8 mouse cellular contexts compared by ENCODE assay signal in genomic region chr10:80103032-80103431, GRCm38 (mm10). TPM values are rescaled to one million over a fixed set of nuclear protein-coding genes. Genes with fewer than 3 reads are reported as not detected.
DNase-seq lines count a peak whose midpoint lies in the region; ATAC-seq and TF ChIP-seq lines count a peak whose summit lies in the region.

No protein-coding gene starts in this region.

- H3K36me3 ChIP-seq in heart, postnatal 0 days (replicated peaks; ENCODE audit: control insufficient read depth, insufficient read depth, low read length): no peaks in the 10 kb centered on the region
- no peaks in the 10 kb centered on the region for H3K36me3 ChIP-seq in hindbrain, embryonic 13.5 days
- no peaks in the 10 kb centered on the region for H3K36me3 ChIP-seq in midbrain, embryonic 13.5 days

- no peak for ATAC-seq in heart, postnatal 0 days (ENCODE audit: insufficient read depth, low read depth)
- ATAC-seq in hindbrain, embryonic 13.5 days (ENCODE audit: low FRiP score): no peak
- ATAC-seq in midbrain, embryonic 13.5 days: peak; percentile 15

- TF ChIP-seq EP300 in heart, postnatal 0 days (IDR thresholded peaks at IDR 0.05; ENCODE audit: low read depth): no peak

- WGBS in heart, postnatal 0 days: 84% methylated on average over 2 of the region's 2 CpGs
- 78% methylated on average over 2 of the region's 2 CpGs for WGBS in hindbrain, embryonic 13.5 days
- 80% methylated on average over 2 of the region's 2 CpGs for WGBS in midbrain, embryonic 13.5 days

- H3K27ac ChIP-seq in heart, postnatal 0 days (ENCODE audit: low read depth): peak overlapping the region; percentile 76
- peak overlapping the region; percentile 91 for H3K27ac ChIP-seq in brown adipose tissue, adult 24 weeks (replicated peaks; ENCODE audit: low read depth, low read length)
- H3K27ac ChIP-seq in hindbrain, embryonic 13.5 days: peak overlapping the region; percentile 77
- peak overlapping the region; percentile 76 for H3K27ac ChIP-seq in midbrain, embryonic 13.5 days

- no peak for TF ChIP-seq CTCF in heart, postnatal 0 days (IDR thresholded peaks at IDR 0.05; ENCODE audit: low read depth)

- H3K4me1 ChIP-seq in heart, postnatal 0 days (ENCODE audit: control insufficient read depth, insufficient read depth): peaks cover 20% of the 10 kb centered on the region
- H3K4me1 ChIP-seq in brown adipose tissue, adult 24 weeks (ENCODE audit: control insufficient read depth, insufficient read depth, insufficient read length, low read length): peaks cover 44% of the 10 kb centered on the region
- peaks cover 30% of the 10 kb centered on the region for H3K4me1 ChIP-seq in hindbrain, embryonic 13.5 days (replicated peaks)
- peaks cover 26% of the 10 kb centered on the region for H3K4me1 ChIP-seq in midbrain, embryonic 13.5 days (replicated peaks)

- no peaks in the 10 kb centered on the region for H3K9me3 ChIP-seq in heart, postnatal 0 days (replicated peaks; ENCODE audit: control insufficient read depth, low read length)
- H3K9me3 ChIP-seq in hindbrain, embryonic 13.5 days: no peaks in the 10 kb centered on the region
- H3K9me3 ChIP-seq in midbrain, embryonic 13.5 days: no peaks in the 10 kb centered on the region

- H3K9ac ChIP-seq in heart, postnatal 0 days (replicated peaks; ENCODE audit: low read depth, low read length): no peak overlapping the region; the same call in 1 of the 2 replicates
- peak overlapping the region; percentile 93; the same call in 1 of the 2 replicates for H3K9ac ChIP-seq in hindbrain, embryonic 13.5 days
- H3K9ac ChIP-seq in midbrain, embryonic 13.5 days (replicated peaks): peak overlapping the region; percentile 91; the same call in 1 of the 2 replicates

- no peak for DNase-seq in heart, postnatal 0 days (ENCODE audit: low spot score)
- DNase-seq in heart, adult 9 months (ENCODE audit: low spot score in 2 of 2): no peak
- DNase-seq in adrenal gland, postnatal 14 days: no peak
- no peak for DNase-seq in right cerebral cortex, postnatal 14 days
- DNase-seq in ovary, postnatal 36 days (ENCODE audit: low spot score): no peak

- H3K4me2 ChIP-seq in heart, postnatal 0 days (ENCODE audit: low read depth, low read length): peak overlapping the region; percentile 96; the same call in 1 of the 2 replicates
- peak overlapping the region; percentile 92; the same call in 1 of the 2 replicates for H3K4me2 ChIP-seq in hindbrain, embryonic 13.5 days
- H3K4me2 ChIP-seq in midbrain, embryonic 13.5 days (replicated peaks): peak overlapping the region; percentile 93

- H3K4me3 ChIP-seq in heart, postnatal 0 days (ENCODE audit: low read depth, low read length): no peak overlapping the region
- H3K4me3 ChIP-seq in brown adipose tissue, adult 24 weeks (ENCODE audit: insufficient read depth, low read depth, low read length): no peak overlapping the region
- H3K4me3 ChIP-seq in hindbrain, embryonic 13.5 days: peak overlapping the region; percentile 89; the same call in 1 of the 2 replicates
- peak overlapping the region; percentile 92 for H3K4me3 ChIP-seq in midbrain, embryonic 13.5 days (replicated peaks)

- no peaks in the 10 kb centered on the region for H3K27me3 ChIP-seq in heart, postnatal 0 days (ENCODE audit: control insufficient read depth, insufficient read depth, low read length)
- H3K27me3 ChIP-seq in hindbrain, embryonic 13.5 days: no peaks in the 10 kb centered on the region
- no peaks in the 10 kb centered on the region for H3K27me3 ChIP-seq in midbrain, embryonic 13.5 days

RNA-seq across cellular contexts. Expression of gene Sbno2, which starts 2.3 kb away (rescaled TPM):
- 21.1 and 22.0 TPM in 2 replicates for total RNA-seq in heart, postnatal 0 days (2014; rRNA removed; ENCODE audit: low replicate concordance)
- polyA plus RNA-seq in heart, postnatal 0 days (2015; fragmentation: Nextera tagmentation; extraction: Ambion mirVana): 5.9 and 6.3 TPM in 2 replicates
- 14.3 and 16.2 TPM in 2 replicates for polyA plus RNA-seq in brown adipose tissue, adult 24 weeks (2012; ENCODE audit: insufficient read depth, insufficient read length, missing spikeins)
- polyA plus RNA-seq in hindbrain, embryonic 13.5 days (2015; fragmentation: Nextera tagmentation; extraction: Ambion mirVana): 13.6 and 14.4 TPM in 2 replicates
- polyA plus RNA-seq in midbrain, embryonic 13.5 days (2015; fragmentation: Nextera tagmentation; extraction: Ambion mirVana): 13.4 and 15.3 TPM in 2 replicates
- total RNA-seq in adrenal gland, postnatal 14 days (2021): 52.8 and 52.9 TPM in 2 replicates

RNA-seq across cellular contexts. Expression of gene Stk11, which starts 12.6 kb away (rescaled TPM):
- 40.3 and 57.4 TPM in 2 replicates for total RNA-seq in heart, postnatal 0 days (2014; rRNA removed; ENCODE audit: low replicate concordance)
- 10.6 and 10.8 TPM in 2 replicates for polyA plus RNA-seq in heart, postnatal 0 days (2015; fragmentation: Nextera tagmentation; extraction: Ambion mirVana)
- polyA plus RNA-seq in brown adipose tissue, adult 24 weeks (2012; ENCODE audit: insufficient read depth, insufficient read length, missing spikeins): 113 and 121 TPM in 2 replicates
- polyA plus RNA-seq in hindbrain, embryonic 13.5 days (2015; fragmentation: Nextera tagmentation; extraction: Ambion mirVana): 16.3 and 18.2 TPM in 2 replicates
- 17.7 and 20.7 TPM in 2 replicates for polyA plus RNA-seq in midbrain, embryonic 13.5 days (2015; fragmentation: Nextera tagmentation; extraction: Ambion mirVana)
- 138 and 147 TPM in 2 replicates for total RNA-seq in adrenal gland, postnatal 14 days (2021)

RNA-seq across cellular contexts. Expression of gene Atp5d, which starts 35.4 kb away (rescaled TPM):
- total RNA-seq in heart, postnatal 0 days (2014; rRNA removed; ENCODE audit: low replicate concordance): 970 and 972 TPM in 2 replicates
- 1,858 and 1,876 TPM in 2 replicates for polyA plus RNA-seq in heart, postnatal 0 days (2015; fragmentation: Nextera tagmentation; extraction: Ambion mirVana)
- polyA plus RNA-seq in brown adipose tissue, adult 24 weeks (2012; ENCODE audit: insufficient read depth, insufficient read length, missing spikeins): 1,146 and 1,395 TPM in 2 replicates
- 434 and 449 TPM in 2 replicates for polyA plus RNA-seq in hindbrain, embryonic 13.5 days (2015; fragmentation: Nextera tagmentation; extraction: Ambion mirVana)
- polyA plus RNA-seq in midbrain, embryonic 13.5 days (2015; fragmentation: Nextera tagmentation; extraction: Ambion mirVana): 391 and 394 TPM in 2 replicates
- total RNA-seq in adrenal gland, postnatal 14 days (2021): 920 and 980 TPM in 2 replicates

RNA-seq across cellular contexts. Expression of gene Cbarp, which starts 37.6 kb away (rescaled TPM):
- 2.8 and 5.9 TPM in 2 replicates for total RNA-seq in heart, postnatal 0 days (2014; rRNA removed; ENCODE audit: low replicate concordance)
- polyA plus RNA-seq in heart, postnatal 0 days (2015; fragmentation: Nextera tagmentation; extraction: Ambion mirVana): 1.0 and 1.1 TPM in 2 replicates
- 1.1 and 1.5 TPM in 2 replicates for polyA plus RNA-seq in brown adipose tissue, adult 24 weeks (2012; ENCODE audit: insufficient read depth, insufficient read length, missing spikeins)
- polyA plus RNA-seq in hindbrain, embryonic 13.5 days (2015; fragmentation: Nextera tagmentation; extraction: Ambion mirVana): 57.4 and 59.2 TPM in 2 replicates
- polyA plus RNA-seq in midbrain, embryonic 13.5 days (2015; fragmentation: Nextera tagmentation; extraction: Ambion mirVana): 40.6 and 45.3 TPM in 2 replicates
- 69.9 and 137 TPM in 2 replicates for total RNA-seq in adrenal gland, postnatal 14 days (2021)

RNA-seq across cellular contexts. Expression of gene Midn, which starts 45.0 kb away (rescaled TPM):
- 100 and 122 TPM in 2 replicates for total RNA-seq in heart, postnatal 0 days (2014; rRNA removed; ENCODE audit: low replicate concordance)
- polyA plus RNA-seq in heart, postnatal 0 days (2015; fragmentation: Nextera tagmentation; extraction: Ambion mirVana): 12.4 and 15.8 TPM in 2 replicates
- 25.5 and 31.6 TPM in 2 replicates for polyA plus RNA-seq in brown adipose tissue, adult 24 weeks (2012; ENCODE audit: insufficient read depth, insufficient read length, missing spikeins)
- 32.4 and 34.7 TPM in 2 replicates for polyA plus RNA-seq in hindbrain, embryonic 13.5 days (2015; fragmentation: Nextera tagmentation; extraction: Ambion mirVana)
- 35.9 and 40.6 TPM in 2 replicates for polyA plus RNA-seq in midbrain, embryonic 13.5 days (2015; fragmentation: Nextera tagmentation; extraction: Ambion mirVana)
- total RNA-seq in adrenal gland, postnatal 14 days (2021): 114 and 140 TPM in 2 replicates

Comparison
In these comparisons a context has a peak if more than half of its experiments do, and no peak if none do; other contexts are left out.
1. H3K4me3 ChIP-seq: peak in hindbrain, embryonic 13.5 days (single experiment) and midbrain, embryonic 13.5 days (single experiment); none in heart, postnatal 0 days (single experiment) and brown adipose tissue, adult 24 weeks (single experiment).
2. Peak in every context shown above with its lines, with median percentiles within 50 percentile points of each other: H3K27ac ChIP-seq and H3K4me2 ChIP-seq.